Mouse (Mus musculus): ENCODE results near the gene Ccdc77.
A peak's percentile ranks its signal among the peaks of the same experiment; 100 is the strongest.
"Not testable (repeated sequence)": the region's sequence is repeated elsewhere in the genome, so short reads cannot be mapped to it uniquely, and the experiment has no call there.

The Ccdc77 gene

GRCm38 (mm10) chr6:120309787-120310186 is 54.4 kb downstream of the Ccdc77 start:
- no peak for DNase-seq (ENCODE audit: low spot score)

- no peak for DNase-seq (ENCODE audit: low spot score)
Measured at GRCm38 (mm10) chr6:120309338-120309737, 54.8 kb downstream of the Ccdc77 start.

DNA sequence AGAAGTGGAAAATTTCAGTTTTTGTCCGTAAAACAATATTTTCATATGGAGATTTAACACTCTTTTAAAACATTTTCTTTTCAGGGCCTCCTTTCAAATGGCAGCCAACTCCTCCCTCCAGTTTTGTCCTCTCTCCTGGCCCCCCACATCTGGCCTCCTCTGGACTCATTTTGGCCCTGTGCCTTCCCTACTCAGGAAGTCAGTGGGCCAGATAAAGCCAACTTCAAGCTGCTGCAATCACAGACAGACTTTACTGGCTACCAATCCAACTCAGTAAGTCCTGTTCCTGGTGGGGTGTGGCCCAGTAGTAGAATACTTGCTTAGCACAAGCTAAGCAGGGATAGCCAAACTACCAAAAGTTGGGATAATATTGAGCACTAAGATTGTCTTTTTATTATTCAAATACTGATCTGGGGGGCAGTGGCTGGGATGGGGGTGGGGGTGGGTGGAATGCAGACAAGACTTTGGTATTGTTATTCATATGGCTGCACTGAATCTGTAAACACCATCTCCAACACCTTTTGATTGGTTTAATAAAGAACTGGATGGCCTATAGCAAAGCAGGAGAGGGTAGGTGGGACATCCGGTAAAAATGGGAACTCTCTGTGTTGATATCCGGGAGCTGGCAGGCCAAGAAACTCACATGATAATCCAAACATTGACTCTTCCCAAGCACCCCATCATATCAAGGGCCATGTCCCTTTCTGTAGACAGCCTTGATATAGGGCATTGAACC is 57.1 kb downstream of the Ccdc77 start:
- no peak for DNase-seq (ENCODE audit: low spot score)

DNA sequence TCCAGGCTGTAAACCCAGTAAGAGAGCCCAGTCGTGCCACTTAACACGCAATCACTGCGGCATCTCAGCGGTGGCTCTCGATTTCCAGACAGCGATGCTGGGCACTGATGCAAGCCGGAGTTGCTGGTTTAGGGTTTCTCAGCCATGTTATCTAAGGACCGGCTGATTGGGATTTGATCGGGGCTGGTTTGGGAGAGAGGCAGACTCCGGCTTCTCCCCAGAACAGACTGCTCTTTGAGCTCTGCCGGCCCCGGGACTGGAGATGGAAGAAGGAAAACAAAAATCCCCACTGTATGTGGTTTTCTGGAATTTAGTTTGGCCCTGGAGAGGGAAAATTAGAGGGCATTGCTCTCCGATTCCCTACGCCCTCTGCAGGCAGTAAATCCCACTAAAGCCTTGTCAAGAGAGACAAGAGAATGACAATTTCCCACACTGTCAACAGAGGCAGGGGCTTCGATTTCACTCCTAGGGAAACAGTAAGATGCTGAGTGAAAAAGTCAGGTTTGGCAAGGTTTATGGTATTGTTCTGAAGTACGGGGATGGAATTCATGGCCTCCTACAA is 61.3 kb downstream of the Ccdc77 start:
- no peak for DNase-seq (ENCODE audit: low spot score)

DNA sequence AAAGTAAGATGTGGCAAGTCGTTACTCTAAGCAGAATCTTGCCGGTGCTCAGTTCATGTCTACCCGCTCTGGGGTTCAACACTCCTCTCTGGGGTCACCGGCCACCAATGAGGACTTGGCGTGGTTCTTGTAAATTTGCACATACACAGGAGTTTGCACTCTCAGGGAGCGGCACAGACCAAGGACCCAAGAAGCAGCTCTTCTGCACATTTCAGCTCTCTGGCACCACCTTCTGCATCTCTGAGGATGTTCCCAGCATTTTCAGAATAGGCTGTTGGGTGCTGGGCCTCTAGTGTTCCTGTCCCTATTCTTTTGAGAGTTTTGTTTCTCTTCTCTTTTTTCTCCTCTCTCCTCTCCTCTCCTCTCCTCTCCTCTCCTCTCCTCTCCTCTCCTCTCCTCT is 63.0 kb downstream of the Ccdc77 start:
- DNase-seq (ENCODE audit: low spot score), result peak; percentile 22

GRCm38 (mm10) chr6:120296589-120296988 is 67.6 kb downstream of the Ccdc77 start:
- not testable (repeated sequence) for DNase-seq (ENCODE audit: low spot score)

DNA sequence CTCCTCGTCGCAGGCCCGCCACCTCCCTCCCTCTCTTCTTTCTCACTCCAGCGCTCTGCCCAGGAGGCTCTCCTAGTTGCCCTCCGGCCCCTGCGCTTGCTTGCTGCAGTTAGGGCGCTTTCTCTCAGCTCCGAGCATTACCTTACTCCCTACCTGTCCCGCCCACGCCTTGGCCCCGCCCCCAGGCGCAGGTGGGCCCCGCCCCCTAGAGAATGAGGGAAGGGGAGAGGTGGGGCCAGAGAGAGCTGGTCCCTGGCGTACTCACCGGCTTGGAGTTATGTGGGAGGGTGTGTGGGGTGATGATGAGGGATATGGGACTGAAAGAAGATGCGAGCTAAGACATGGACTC is 69.4 kb downstream of the Ccdc77 start:
- peak; percentile 54 for DNase-seq (ENCODE audit: low spot score)

DNA sequence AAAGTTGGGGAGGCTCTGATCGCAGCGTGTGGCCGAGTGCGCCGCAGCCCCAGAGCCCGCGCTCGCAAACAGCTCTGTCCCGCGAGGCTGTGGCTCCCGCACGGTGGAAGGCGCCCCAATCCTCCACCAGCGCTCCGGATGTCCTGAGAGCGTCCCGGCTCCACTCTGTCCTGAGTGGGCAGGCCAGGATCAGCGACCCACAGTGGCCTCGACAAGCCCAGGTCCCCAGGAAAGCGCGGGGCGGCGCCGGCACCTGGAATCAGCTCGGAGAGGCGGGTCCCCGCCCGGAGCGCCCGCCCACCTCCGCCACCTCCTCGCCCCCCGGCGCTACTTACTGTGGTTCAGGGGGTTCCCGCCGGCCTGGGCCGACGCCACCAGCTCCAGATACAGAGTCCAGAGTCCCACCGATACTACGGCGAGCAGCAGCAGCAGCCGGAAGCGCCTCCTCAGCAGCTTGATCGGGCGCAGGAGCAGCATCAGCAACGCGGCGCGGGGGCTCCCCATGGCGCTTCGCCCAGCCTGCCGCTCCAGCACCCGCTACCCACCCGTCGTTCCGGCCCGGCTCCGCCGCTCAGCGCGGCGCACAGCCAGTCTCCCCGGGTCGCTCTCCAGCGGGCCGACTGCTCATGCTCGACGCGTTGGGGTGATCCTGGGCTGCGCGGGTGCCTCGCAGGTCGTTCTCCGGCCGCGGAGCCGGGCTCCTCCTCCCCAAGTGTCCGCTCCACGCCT is 70.0 kb downstream of the Ccdc77 start, which contains the start of the genes D330020A13Rik and B4galnt3:
D330020A13Rik (plus strand) TSS at position 309 of the 729 bp plus-strand sequence.
B4galnt3 (minus strand) TSS at position 504 of the 729 bp plus-strand sequence.
- peak; percentile 8 for DNase-seq (ENCODE audit: low spot score)

DNA sequence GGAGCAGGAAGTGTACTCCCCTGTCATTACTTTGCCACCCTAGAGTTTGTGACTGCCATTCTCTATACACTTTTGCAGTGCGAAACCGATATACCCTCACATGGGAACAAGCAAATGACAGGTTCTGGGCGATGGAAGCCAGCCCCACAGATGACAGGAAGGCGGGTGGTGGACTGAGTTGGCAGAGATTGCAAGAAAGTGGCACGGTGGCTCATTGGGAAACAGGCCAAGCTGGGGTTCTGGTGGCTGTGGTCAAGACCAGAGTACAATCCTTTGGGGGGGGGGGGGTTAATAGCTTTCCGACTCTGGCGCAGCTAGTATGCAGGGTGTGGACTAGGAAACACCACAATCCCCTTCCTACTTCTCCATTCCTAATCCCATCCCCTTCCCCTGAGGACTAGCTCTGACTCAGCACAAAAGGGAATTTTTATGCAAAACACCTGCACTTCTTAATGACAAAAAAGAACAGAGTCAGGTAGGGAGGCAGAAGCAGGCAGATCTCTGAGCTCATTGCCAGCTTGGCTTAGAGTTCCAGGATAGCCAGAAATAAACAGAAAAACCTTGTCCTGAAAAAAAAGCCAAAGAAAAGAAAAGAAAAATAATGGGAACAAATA is 72.7 kb downstream of the Ccdc77 start:
- no peak for DNase-seq (ENCODE audit: low spot score)

DNA sequence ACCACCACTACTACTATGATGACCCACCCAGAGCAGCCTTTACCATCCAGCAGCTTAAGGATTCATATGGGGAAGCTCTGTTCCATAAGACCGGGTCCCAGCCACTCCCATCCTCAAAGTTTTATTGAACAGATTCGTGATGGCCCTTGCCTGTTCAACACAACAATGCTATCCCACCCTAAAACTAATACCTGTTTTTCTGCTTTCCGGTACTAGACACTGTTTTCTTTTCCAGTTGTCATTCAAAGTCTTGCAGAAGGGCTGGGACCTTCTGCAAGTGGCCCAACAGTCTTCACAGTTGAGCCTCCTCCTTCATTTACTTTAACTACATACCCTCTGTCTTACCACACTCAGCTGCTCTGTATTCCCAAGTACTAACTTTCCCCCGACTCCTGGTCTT is 74.7 kb downstream of the Ccdc77 start:
- DNase-seq (ENCODE audit: low spot score), result no peak

GRCm38 (mm10) chr6:120288541-120288940 is 75.6 kb downstream of the Ccdc77 start:
- DNase-seq (ENCODE audit: low spot score), result no peak

- no peak for DNase-seq (ENCODE audit: low spot score)
Measured at GRCm38 (mm10) chr6:120287279-120287678, 76.9 kb downstream of the Ccdc77 start.

DNA sequence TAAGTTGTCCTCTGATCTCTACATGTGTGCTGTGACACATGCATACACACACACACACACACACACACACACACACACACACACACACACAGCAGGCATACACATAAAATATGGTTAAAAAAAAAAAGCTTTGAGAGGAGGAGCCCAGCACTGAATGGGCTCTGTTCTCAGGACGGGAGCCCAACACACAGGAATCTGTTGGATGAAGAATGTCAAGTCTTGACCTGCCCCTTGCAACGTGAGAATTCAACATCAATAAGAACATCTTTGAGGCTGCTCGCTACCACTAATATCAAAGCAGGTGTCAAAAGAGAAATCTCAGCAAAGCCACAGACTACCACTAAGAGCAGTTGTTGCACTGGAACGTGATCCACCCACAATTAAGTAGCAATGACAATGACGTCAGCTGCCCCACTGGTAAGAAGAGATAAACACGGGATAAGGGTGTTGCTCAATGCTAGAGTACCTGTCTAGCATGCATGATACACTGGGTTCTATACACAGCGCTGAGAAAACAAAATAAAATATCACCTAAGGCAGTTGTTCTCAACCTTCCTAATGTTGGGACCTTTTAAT is 87.2 kb downstream of the Ccdc77 start:
- DNase-seq (ENCODE audit: low spot score), result no peak

DNA sequence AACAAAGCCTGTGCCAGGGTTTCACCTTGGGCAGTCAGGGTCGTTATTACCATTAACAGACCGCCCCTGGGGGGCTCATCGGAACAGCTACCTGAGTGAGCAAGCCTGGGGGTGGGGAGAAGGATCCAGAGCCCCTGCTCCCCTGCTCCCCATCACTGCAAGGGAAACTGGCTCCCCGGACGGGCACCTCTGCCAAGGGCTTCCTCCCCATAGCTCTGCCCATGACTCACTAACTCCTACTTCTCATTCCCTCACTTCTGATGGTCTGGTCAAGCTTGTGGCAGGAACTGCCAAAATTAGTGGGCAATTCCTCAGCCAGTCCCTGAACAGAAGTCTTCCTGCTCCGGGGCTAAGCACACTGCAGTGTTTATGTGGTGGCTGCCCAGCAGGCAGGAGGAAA is 88.9 kb downstream of the Ccdc77 start:
- DNase-seq (ENCODE audit: low spot score), result no peak

DNA sequence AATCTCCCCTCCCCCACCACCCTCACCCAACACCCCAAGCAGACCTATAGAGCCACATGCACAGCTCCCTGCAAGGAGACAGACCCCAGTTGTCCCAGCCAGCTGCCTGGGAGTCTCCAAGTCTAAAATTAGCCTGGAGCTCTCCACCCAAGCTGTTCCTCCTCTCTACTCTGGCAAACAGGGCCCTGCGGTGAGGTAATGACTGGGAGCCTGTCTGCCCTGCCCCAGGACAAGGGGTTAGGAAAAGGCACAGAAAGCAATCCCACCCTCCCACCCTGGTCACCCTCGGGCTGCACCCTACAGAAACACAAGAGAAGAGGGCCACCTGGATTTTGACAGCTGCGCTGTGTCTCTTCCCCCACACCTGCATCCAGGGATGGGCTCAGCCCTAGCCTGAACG is 89.3 kb downstream of the Ccdc77 start:
- no peak for DNase-seq (ENCODE audit: low spot score)

All from urinary bladder, postnatal 25 days (tissue).